Mouse (Mus musculus) erythroblast, embryonic 14.5 days (primary cell): ENCODE results near the gene Kcnh6.
"Not testable (repeated sequence)": the region's sequence is repeated elsewhere in the genome, so short reads cannot be mapped to it uniquely, and the experiment has no call there.

Experiments used
- GATA1 ChIP-seq: IDR thresholded peaks from 2 replicates; pipeline ENCODE4 v1.6.1; 2012; ENCODE audit warnings: low read length, inconsistent platforms, mixed read lengths
- TAL1 ChIP-seq: IDR thresholded peaks from 3 replicates; pipeline ENCODE4 v1.6.1; 2012; ENCODE audit warnings: low read length, inconsistent platforms, mixed read lengths

DNA sequence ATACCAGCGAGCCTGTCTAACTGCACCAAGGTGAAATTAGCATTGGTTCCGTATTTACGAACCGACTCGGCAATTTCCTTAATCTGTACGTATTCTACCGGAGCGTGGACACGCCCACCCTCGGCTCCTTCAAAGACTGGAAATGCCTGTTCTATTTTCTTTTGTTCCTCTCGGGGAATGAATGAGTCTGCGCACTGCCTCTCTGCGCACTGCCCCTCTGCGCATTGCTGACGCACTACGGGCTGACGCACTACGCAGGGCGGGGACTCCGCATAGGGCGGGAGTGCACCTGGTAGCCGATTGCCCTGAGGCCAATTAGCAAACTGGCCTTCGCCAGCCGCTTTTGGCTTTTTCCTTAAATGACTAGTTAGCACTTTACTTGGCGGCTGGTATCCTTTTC lies 24.1 kb downstream of the Kcnh6 start:
- not testable (repeated sequence) for TF ChIP-seq GATA1, TAL1
